ENCODE assay signal across 11 mouse cellular contexts in the genomic region with DNA sequence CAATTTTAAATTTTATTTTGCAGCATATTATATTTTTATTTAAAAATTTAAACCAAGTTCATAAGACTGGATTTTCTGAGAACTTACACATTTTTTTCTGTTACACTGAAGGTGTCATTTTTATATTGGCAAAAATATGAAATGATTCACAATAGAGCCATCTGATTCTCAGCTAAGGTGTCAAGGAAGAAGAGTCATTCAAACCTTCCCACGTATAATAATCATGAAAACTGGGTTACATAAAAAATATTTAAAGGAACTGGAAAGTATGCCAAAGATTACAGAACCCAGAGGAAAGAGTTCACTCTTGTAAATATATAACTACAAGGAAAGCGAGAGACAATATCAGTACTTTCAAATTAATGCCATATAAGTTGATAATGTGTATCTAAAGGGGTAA.
"Had no signal": no experiment of that assay in that cellular context is flagged by ENCODE, and none has a peak within 500 bp of the region (broad histone marks: within the 10 kb centered on the region; RNA-seq: fewer than 3 reads in every experiment).

No protein-coding gene starts in this region.

- DNase-seq: gastrocnemius, adult 2 months; gastrocnemius, postnatal 10 days; gastrocnemius, postnatal 25 days; heart, adult 18-20 months; heart, postnatal 10 days; heart, postnatal 4 days; kidney, adult 18-20 months; kidney, adult 8-10 months; kidney, postnatal 10 days; kidney, postnatal 25 days; kidney, postnatal 4 days had no signal
